Mouse (Mus musculus) layer of hippocampus, adult 8-10 months (tissue): ENCODE results near the gene Bbs4. TPM values are rescaled to one million over a fixed set of nuclear protein-coding genes. Genes with fewer than 3 reads are reported as not detected.

Experiments
- DNase-seq, 2 experiments: peaks; one replicate each; pipeline ENCODE4 v3.0.0; 2022; ENCODE audit warnings: low spot score in 2 of 2
- total RNA-seq, 4 experiments: library from RNA; stranded (reverse); gene quantifications; 2 replicates each; pipeline ENCODE4 v1.2.4; 2022

Bbs4 gene
- total RNA-seq, 4 experiments from 2014 or later, result 35.8 to 49.9 (median 43.4) TPM

DNA sequence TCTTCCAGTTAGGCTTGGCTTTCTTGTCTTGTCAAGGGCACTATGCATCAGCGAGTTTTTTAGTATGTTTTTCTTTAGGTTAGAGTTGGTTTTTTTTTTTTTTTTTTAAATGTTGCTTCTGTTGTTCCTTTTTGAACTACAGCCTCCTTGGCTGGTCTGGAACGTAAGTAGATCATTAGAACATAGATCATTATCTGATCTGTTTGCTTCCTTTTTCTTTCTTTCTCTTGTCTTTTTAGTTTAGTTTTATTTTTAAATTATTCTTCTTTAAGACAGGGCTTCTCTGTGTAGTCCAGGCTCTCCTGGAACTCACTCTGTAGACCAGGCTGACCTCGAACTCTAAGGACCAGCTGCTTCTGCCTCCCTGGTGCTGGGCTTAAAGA, 60.8 kb downstream of the Bbs4 start:
- DNase-seq, result no peak

DNA sequence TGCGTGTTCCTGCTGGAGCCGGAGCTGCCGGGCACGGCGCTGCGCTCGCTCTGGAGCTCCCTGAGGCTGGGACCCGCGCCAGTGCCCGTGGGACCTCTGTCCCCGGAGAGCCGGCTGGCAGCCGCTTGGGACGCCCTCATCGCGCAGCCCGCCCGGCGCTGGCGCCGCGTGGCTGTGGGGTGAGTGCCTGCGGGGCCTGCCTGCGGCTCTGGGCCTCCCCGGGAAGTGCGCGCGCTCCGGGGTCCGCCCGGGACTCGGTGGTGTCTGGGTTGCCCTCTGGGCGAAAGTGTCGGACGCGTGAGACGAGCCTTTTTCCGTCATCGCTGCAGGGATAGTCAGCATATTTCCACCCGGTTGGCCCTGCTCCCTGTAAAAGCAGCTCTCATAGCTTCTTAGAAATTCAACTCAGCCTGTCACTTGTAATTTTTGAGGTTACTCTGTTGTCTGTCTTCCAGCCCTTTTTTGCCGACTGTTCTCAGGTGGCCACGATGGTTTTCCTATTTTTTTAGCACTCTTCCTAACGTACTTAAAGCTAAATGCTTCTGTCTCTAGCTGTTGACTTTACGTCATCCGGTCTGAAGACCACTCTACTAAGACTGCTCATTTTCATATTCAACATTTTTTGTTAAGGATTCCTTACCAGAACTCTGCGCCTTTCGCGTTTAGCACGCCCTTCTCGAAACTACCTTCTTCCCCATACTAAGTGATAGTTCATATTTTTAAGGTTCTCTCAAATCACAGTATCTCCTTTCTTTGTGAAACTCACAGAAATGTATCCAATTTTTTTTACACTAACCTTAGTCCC, 61.4 kb downstream of the Bbs4 start:
- no peak for DNase-seq

DNA sequence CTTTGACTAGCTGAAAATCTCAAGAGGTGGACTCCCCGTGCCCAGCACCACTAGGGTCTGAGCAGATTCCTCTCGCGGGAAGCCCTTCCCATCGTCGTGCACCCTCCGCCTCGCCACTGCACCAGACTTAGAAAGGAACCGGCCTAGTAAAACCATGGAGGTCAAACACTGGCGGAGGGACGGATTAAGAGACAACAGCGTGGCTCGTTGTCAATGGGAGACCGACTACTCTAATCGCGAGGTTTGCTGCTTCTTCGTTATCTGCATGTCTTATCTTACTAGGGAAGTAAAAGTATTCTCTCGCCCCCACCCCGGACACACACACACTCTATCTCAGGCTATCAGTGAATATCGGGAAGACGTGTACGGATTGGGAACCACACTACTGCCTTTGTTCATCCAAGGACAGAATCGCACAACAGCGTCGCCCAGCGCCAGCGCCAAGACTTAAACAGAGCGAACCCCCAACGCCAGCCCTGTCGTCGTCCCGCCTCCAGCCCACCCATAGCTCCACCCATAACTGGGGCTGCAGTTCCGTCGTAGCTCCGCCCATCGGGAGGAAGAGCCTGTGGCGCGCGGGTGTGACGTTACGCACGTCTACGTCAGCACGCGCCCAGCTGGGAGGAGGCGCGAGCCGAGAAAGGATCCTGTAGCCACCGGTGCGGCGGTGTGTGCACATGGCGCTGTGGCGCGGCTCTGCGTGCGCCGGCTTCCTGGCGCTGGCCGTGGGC, 62.2 kb downstream of the Bbs4 start, which contains the start of gene Adpgk:
Adpgk (plus strand) TSS at position 602 of the 731 bp plus-strand sequence.
- peak; percentile 98 for DNase-seq

DNA sequence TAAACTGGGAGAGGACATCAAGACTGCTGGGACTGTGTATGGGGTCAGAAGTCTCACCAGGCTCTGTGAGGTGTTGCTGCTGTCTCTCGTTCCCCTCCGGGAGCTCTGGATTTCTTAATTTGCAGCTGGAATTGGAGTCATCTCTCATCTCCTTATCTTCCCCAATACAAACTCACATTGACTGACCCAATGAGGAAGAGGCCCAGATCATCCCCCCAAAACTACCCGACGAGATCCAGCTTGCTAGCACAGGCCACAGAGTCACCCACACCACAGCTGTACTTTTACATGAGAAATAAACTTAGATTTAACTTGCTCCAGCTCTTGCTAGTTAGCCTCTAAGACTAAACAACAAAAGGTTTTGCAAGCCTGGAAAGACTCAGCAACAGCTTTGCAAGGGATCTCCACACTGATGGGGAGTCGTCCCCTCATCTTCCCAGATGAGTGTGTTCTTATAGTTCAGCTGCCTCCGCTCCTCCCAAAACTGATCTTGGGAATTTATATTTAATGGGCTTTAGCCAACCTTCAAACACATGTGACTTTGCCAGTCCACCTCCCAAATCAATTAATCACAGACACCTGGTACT, 63.7 kb downstream of the Bbs4 start:
- DNase-seq, result no peak

DNA sequence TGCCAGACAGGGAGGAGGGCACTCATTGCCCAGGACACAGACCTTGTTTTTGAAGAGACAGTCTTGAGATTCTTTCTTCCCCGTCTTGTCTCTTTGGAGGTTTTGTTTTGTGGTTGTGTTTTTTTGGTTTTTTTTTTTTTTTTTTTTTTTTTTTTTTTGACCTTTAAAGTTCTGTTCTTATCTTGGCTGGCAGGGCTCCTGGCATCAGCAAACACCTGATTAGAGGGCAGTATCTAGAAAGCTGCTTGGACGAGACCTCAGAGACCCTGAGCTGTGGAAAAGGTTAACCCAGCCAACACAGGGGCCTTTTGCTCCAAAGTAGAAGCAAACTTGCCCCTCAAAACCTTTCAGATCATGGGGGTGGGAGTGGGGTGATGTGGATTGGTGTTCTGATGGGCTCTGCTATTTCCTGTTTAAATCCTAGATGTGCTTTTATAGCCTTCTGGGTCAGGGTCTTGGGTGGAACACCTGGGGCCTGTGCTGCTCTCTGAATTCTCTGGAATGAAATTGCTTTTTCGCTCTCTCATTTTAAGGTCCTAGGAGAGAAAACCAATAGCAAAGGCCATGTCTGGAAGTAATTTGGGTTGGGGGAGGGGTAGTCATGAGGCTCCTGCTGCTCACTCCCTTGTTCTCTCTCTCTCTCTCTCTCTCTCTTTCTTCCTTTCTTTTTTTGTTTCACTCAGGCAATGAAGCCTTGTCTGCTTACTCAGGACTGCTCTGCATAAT, 64.5 kb downstream of the Bbs4 start:
- no peak for DNase-seq

DNA sequence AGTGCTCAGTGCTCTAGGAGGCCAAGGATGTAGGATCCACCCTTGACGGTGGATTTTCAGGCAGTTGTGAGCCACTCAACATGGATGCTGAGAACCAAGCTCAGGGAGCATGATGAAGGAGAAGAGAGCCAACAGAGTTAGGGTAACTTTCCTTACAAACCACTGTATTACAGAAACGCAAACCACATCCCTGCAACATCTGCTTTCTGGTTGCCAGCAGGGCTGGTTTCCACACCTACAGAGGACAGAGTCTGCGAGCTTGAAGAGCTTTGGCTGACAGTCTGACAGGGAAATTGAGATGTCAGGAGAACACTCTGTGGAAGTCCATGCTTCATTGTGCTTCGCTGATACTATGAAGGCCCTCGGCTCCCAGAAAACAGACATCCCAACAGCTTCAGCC, 65.2 kb downstream of the Bbs4 start:
- DNase-seq, result no peak

DNA sequence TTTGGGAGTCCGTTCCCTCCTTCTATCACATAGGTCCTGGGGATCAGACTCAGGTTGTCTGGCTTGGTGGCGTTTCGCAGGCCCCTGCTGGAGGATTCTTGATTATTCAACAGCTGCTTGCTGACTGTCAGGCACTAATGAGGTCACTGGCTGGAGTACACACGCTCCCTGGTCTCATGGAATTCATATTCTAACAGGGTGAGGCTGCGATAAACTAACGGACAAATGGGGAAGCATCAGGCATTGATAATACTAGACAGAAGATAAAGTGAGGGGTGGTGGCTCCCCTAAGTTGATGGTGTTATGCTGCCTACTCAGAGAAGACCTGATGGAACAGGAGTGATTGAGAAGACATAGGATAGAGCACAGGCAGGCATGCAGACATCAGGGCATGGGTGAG, 67.7 kb downstream of the Bbs4 start:
- no peak for DNase-seq

DNA sequence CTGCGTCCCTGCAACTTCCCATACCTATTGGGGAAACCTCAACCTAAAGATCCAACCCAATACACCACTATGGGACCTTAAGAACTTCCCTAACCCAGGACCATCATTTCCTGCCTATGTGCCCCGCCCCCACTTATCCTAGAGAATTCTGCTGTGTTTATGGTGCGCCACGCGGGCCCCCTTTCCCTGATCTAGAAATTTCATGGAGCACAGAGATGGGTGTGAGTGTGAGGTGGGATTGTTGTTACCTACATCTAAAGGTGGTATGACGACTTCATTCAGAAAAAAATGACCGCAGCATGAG, 70.7 kb downstream of the Bbs4 start:
- DNase-seq, result no peak

DNA sequence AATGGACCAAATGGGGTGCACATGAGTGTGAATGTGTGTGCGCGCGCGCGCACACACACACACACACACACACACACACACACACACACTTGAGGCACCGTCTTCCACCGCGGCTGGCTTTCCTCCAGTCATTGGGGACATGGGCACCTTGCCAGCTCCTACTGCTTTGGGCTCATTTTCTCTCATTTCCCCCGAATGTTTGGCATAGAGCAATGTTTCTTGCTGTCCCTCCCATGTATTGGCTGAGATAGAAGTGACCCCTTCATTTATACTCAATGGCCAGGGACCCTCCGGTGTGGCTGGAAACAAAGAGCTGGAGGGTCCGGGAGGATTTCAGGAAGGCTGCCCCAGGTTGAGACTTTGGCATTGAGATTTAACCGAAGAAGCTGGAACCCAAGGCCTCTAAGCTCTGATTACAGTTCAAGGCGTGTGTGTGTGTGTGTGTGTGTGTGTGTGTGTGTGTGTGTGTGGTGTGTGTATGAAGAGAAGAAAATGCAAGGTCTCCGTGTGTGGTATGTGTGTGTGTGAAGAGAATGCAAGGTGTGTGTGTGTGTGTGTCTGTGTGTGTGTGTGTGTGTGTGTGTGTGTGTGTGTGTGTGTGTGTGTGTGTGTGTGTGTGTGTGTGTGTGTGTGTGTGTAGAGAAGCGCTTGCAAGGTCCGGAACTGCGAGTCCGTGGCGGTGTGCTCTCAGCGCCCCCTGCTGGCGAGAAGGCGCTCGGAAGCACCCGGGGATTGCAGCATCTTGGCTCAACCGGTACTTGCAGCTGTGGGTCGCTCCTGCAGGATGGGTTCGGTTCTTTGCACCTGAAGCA, 71.2 kb downstream of the Bbs4 start:
- peak; percentile 55 to 83 for DNase-seq

DNA sequence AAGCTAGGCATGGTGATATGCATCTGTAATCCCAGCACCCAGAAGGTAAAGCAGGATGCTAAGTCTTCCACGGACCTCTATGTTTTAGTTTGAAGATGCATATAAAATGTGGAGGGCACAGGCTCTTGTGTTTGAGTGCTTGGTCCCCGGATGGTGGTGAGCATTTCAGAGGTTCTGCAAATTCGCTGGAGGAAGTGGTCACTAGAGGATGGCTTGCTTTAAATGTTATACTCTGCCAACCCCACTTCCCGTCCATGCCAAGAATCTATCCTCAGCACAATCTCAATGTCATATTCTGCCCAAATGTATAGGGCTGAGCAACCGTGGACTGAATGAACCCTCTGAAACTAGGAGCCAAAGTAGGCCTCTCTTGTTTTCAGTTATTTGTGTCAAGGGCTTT, 72.4 kb downstream of the Bbs4 start:
- no peak for DNase-seq

DNA sequence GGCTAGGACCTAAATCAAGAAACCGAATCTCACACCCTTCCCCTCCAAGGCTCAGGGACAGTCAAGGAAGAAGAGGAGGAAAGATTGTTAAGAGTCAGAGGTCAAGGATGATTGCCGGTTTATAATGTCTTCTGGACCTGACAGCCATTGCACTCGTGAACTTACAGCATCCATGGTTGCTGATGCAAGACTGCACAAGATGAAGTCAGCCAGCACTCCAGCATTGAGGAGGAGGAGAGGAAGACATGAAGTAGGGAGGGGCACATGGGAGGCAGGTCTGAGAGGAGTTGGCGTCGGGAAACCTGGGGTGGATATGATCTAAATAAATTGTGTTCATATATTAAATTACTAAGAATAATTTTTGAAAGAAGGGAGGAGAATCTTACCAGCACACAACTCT, 74.6 kb downstream of the Bbs4 start:
- DNase-seq, result no peak

DNA sequence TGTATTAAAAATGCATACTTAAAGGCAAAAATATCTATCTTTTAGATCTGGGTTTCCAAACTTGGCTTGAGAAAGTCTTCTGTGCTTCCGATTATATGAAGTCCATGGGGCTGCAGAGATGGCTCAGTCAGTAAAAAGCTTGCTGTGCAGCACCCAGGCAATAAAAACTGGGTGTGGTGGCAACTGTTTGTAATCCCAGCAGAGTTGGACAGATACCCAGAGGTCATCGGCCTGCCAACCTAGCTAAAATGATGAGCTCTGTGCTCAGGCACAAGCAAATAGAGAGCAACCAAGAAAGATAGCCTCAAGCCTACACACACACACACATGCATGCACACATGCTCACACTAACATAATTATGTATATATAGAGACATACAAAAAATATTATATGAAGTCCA, 75.1 kb downstream of the Bbs4 start:
- no peak for DNase-seq

DNA sequence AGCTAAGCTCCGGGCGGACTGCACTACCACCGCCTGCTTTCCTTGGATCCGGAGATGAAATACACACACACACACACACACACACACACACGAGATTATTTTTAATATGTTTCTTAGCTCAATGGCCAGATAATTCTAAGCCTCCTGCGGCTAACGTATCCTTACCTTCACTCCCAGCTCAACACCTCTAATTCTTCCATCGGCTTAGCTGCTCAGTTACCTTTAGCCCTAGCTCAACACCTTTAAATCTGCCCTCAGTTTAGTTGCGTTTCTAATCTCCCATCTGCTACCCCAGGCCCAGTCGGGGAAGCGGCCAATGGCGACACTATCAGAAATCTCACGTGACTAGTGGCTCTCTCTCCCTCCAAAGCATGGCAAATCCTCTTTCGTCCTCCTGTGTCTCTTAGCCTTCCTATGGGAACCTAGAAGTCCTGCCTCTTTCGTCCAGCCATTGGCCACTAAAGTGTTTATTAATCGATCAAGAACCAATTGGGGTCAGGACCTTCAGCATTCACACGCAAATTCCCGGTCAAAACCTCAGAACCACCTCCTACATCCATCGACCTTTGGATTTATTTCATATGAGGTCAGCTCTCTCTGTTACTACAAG, 78.4 kb downstream of the Bbs4 start:
- DNase-seq, result no peak

DNA sequence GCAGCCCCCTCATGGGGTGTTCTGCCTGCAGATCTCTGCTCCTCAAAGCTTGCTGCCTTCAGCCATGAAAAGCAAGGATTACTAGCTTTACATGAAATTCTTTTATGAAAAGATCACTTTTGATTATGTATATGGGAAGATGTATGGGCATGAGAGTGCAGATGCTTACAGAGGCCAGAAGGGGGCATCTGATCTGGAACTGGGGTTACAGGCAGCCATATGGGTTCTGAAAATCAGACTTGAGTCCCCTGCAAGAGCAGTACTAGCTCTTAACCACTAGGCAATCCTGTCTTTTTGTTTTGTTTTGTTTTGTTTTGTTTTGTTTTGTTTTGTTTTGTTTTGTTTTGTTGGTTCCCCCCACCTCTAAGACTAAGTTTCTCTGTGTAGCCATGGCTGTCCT, 80.1 kb downstream of the Bbs4 start:
- no peak for DNase-seq

Other genes with a start within 250 kb of the Bbs4 start
- gene Adpgk, start 62.0 kb downstream of the Bbs4 start, total RNA-seq, result 10 to 100 TPM; 15.3 to 19.8 (median 17.9) TPM
- 100 to 1,000 TPM in 3 of 4 experiments, 10 to 100 TPM in 1; 93.4 to 113 (median 105) TPM for gene Arih1, start 133.1 kb upstream of the Bbs4 start, total RNA-seq
- gene Hexa, start 186.0 kb upstream of the Bbs4 start, total RNA-seq, result 100 to 1,000 TPM in 2 of 4 experiments, 10 to 100 TPM in 2; 49.0 to 144 (median 85.2) TPM
- 1 to 10 TPM; 1.8 to 3.3 (median 2.9) TPM for gene Tmem202, start 186.3 kb upstream of the Bbs4 start, total RNA-seq
- gene Celf6, start 224.4 kb upstream of the Bbs4 start, total RNA-seq, result 10 to 100 TPM; 27.3 to 34.8 (median 31.1) TPM